Mouse (Mus musculus) embryonic facial prominence, embryonic 12.5 days (tissue): ENCODE results near the gene Ttc19. TPM values are rescaled to one million over a fixed set of nuclear protein-coding genes. Genes with fewer than 3 reads are reported as not detected.

Experiments
- ATAC-seq: fragments of 200-750 bp; cut with Nextera tagmentation; 2 replicates; pipeline ENCODE4 v1.8.0; 2017; ENCODE audit not compliant: insufficient number of reproducible peaks, insufficient read depth, low FRiP score, low TSS enrichment
- H3K27ac ChIP-seq: fragments of 300-500 bp; sonication (generic); 2 replicates; pipeline ENCODE4 v1.5.1; 2016; ENCODE audit warnings: mild to moderate bottlenecking
- H3K27me3 ChIP-seq: fragments of 300-500 bp; sonication (generic); 2 replicates; pipeline ENCODE4 v1.6.1; 2016; ENCODE audit warnings: mild to moderate bottlenecking, moderate library complexity
- H3K36me3 ChIP-seq: fragments of 300-500 bp; sonication (generic); 2 replicates; pipeline ENCODE4 v1.6.1; 2016; ENCODE audit warnings: mild to moderate bottlenecking
- H3K4me1 ChIP-seq: fragments of 300-500 bp; sonication (generic); 2 replicates; pipeline ENCODE4 v1.6.1; 2016
- H3K4me2 ChIP-seq: fragments of 300-500 bp; sonication (generic); replicated peaks from 2 replicates; pipeline ENCODE4 v1.6.1; 2016; ENCODE audit warnings: mild to moderate bottlenecking, moderate library complexity
- H3K4me3 ChIP-seq: fragments of 300-500 bp; sonication (generic); 2 replicates; pipeline ENCODE4 v1.5.1; 2016; ENCODE audit warnings: mild to moderate bottlenecking
- H3K9ac ChIP-seq: fragments of 300-500 bp; sonication (generic); 2 replicates; pipeline ENCODE4 v1.6.1; 2016; ENCODE audit warnings: mild to moderate bottlenecking, moderate library complexity
- H3K9me3 ChIP-seq: fragments of 300-500 bp; sonication (generic); 2 replicates; pipeline ENCODE4 v1.6.1; 2016; ENCODE audit warnings: mild to moderate bottlenecking, moderate library complexity
- WGBS: fragments of 180-500 bp; shearing (Covaris S2); methylation state at CpG from one replicate; pipeline ENCODE4 v1.1.7; 2016; 5-methylcytosine and 5-hydroxymethylcytosine counted together
- polyA plus RNA-seq: library from polyadenylated mRNA; unstranded; fragments of >200 nt; fragmentation: Nextera tagmentation; extraction: Ambion mirVana; gene quantifications from 2 replicates; pipeline ENCODE4 v1.2.1, GENCODE M21; 2016

Gene Ttc19
- polyA plus RNA-seq, 1 experiment from 2014 or later: 35.0 TPM

DNA sequence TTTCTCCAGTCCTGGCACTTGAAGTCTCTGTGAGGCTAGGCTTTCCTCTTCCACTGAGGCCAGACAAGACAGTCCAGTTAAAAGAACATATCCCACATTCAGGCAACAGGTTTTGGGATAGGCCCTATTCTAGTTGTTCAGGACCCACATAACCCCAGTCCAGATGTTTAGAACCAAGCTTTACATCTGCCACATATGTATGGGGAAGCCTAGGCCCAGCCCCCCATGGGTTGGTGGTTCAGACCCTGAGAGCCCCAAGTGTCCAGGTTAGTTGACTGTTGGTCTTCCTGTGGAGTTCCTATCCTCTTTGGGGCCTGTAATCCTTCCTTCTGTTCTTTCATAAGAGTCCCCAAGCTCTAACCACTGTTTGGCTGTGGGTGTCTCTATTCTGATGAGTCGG, 6.4 kb downstream of the Ttc19 start:
- Histone ChIP-seq H3K27ac (no peak overlapping the region), H3K4me1 (no peaks in the 10 kb centered on the region), H3K9ac (no peak overlapping the region), H3K36me3 (peaks cover 26% of the 10 kb centered on the region), H3K4me3 (no peak overlapping the region), H3K4me2 (no peak overlapping the region), H3K9me3 (no peaks in the 10 kb centered on the region), H3K27me3 (no peaks in the 10 kb centered on the region)
- WGBS: 94% methylated on average over 1 of the region's 1 CpGs
- ATAC-seq: no peak

- Histone ChIP-seq H3K4me1 (no peaks in the 10 kb centered on the region), H3K4me2 (no peak overlapping the region), H3K27me3 (no peaks in the 10 kb centered on the region), H3K36me3 (peaks cover 29% of the 10 kb centered on the region; the same call in 1 of the 2 replicates), H3K9ac (no peak overlapping the region), H3K9me3 (no peaks in the 10 kb centered on the region), H3K27ac (no peak overlapping the region), H3K4me3 (no peak overlapping the region)
- WGBS: 87% methylated on average over 2 of the region's 2 CpGs
- no peak for ATAC-seq
Measured at GRCm38 (mm10) chr11:62294121-62294520, 12.8 kb downstream of the Ttc19 start.

GRCm38 (mm10) chr11:62298883-62299282, 17.6 kb downstream of the Ttc19 start:
- Histone ChIP-seq H3K36me3 (peaks cover 22% of the 10 kb centered on the region), H3K9ac (no peak overlapping the region), H3K4me1 (no peaks in the 10 kb centered on the region), H3K4me2 (no peak overlapping the region), H3K27ac (no peak overlapping the region), H3K4me3 (no peak overlapping the region), H3K9me3 (no peaks in the 10 kb centered on the region), H3K27me3 (no peaks in the 10 kb centered on the region)
- WGBS: 83% methylated on average over 6 of the region's 6 CpGs
- no peak for ATAC-seq

- Histone ChIP-seq H3K9me3 (no peaks in the 10 kb centered on the region), H3K4me3 (no peak overlapping the region), H3K27ac (no peak overlapping the region), H3K9ac (no peak overlapping the region), H3K27me3 (no peaks in the 10 kb centered on the region), H3K36me3 (peaks cover 23% of the 10 kb centered on the region), H3K4me1 (no peaks in the 10 kb centered on the region), H3K4me2 (no peak overlapping the region)
- WGBS: 91% methylated on average over 2 of the region's 2 CpGs
- no peak for ATAC-seq
Measured at GRCm38 (mm10) chr11:62305866-62306265, 24.6 kb downstream of the Ttc19 start.

GRCm38 (mm10) chr11:62309296-62309695, 28.0 kb downstream of the Ttc19 start:
- no peak for ATAC-seq
- H3K9ac ChIP-seq: no peak overlapping the region
- H3K4me2 ChIP-seq: no peak overlapping the region
- H3K27me3 ChIP-seq: no peaks in the 10 kb centered on the region
- no peaks in the 10 kb centered on the region for H3K4me1 ChIP-seq
- no peak overlapping the region for H3K27ac ChIP-seq
- no peak overlapping the region for H3K4me3 ChIP-seq
- H3K36me3 ChIP-seq: peaks cover 38% of the 10 kb centered on the region
- no peaks in the 10 kb centered on the region for H3K9me3 ChIP-seq
- WGBS: 95% methylated on average over 2 of the region's 2 CpGs

DNA sequence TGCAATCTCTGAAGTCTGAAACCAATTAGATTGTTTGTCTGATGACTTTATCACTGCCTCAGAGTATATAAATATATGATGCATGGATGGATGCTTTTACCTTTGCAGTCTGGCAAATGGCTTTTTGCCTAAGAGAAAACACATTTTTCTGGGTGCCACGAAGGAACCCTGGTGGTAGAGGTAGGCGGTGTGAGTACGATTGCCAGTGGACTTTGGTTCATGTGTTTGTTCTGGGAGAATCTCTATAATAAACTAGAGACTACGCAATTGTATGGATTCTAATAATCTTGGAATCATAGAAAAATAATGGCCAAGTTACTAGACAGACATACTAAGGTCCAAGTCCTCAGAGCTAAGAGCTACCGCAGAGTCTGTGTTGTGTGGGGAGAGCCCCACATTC, 33.7 kb downstream of the Ttc19 start:
- 94% methylated on average over 5 of the region's 5 CpGs for WGBS
- Histone ChIP-seq H3K4me3 (no peak overlapping the region), H3K27me3 (no peaks in the 10 kb centered on the region), H3K4me1 (no peaks in the 10 kb centered on the region), H3K9ac (no peak overlapping the region), H3K4me2 (no peak overlapping the region), H3K36me3 (peaks cover 69% of the 10 kb centered on the region), H3K9me3 (no peaks in the 10 kb centered on the region), H3K27ac (no peak overlapping the region)
- ATAC-seq: no peak

DNA sequence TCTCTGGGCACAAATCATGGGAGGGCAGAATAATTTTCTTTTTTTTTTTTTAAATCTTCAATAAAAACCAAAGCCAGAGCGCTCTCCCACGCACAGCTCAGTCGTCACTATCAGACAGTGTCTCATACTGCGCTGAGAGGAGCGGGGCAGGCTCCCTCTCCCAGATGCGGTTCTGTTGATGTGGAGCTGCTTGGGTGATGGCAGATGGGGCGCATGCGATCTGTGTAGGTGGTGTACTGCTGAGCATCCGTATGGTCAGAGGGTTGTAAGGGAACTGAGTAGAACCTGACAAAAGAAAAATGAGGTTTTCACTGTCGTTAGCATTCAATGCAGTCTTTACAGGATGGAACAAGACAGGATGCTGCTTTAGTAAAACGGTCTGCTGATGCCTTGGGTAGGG, 36.5 kb downstream of the Ttc19 start:
- 90% methylated on average over 11 of the region's 11 CpGs for WGBS
- no peaks in the 10 kb centered on the region for H3K27me3 ChIP-seq
- no peak overlapping the region for H3K4me3 ChIP-seq
- H3K27ac ChIP-seq: no peak overlapping the region
- H3K4me1 ChIP-seq: no peaks in the 10 kb centered on the region
- no peak for ATAC-seq
- no peak overlapping the region for H3K4me2 ChIP-seq
- H3K9ac ChIP-seq: no peak overlapping the region
- H3K9me3 ChIP-seq: no peaks in the 10 kb centered on the region
- H3K36me3 ChIP-seq: peaks cover 82% of the 10 kb centered on the region

GRCm38 (mm10) chr11:62320097-62320496, 38.8 kb downstream of the Ttc19 start:
- no peaks in the 10 kb centered on the region for H3K4me1 ChIP-seq
- ATAC-seq: no peak
- no peaks in the 10 kb centered on the region for H3K27me3 ChIP-seq
- no peak overlapping the region for H3K4me2 ChIP-seq
- H3K36me3 ChIP-seq: peaks cover 83% of the 10 kb centered on the region
- H3K27ac ChIP-seq: no peak overlapping the region
- H3K4me3 ChIP-seq: no peak overlapping the region
- no peaks in the 10 kb centered on the region for H3K9me3 ChIP-seq
- no peak overlapping the region for H3K9ac ChIP-seq
- WGBS: 96% methylated on average over 3 of the region's 3 CpGs

GRCm38 (mm10) chr11:62323659-62324058, 42.4 kb downstream of the Ttc19 start:
- no peak overlapping the region for H3K9ac ChIP-seq
- no peak for ATAC-seq
- WGBS: 96% methylated on average over 3 of the region's 3 CpGs
- no peak overlapping the region for H3K4me2 ChIP-seq
- no peak overlapping the region for H3K4me3 ChIP-seq
- no peaks in the 10 kb centered on the region for H3K4me1 ChIP-seq
- no peaks in the 10 kb centered on the region for H3K9me3 ChIP-seq
- no peaks in the 10 kb centered on the region for H3K27me3 ChIP-seq
- no peak overlapping the region for H3K27ac ChIP-seq
- peaks cover 81% of the 10 kb centered on the region for H3K36me3 ChIP-seq

- no peak overlapping the region for H3K4me2 ChIP-seq
- H3K36me3 ChIP-seq: peaks cover 84% of the 10 kb centered on the region
- H3K9me3 ChIP-seq: no peaks in the 10 kb centered on the region
- H3K4me1 ChIP-seq: no peaks in the 10 kb centered on the region
- H3K4me3 ChIP-seq: no peak overlapping the region
- WGBS: 80% methylated on average over 5 of the region's 5 CpGs
- no peaks in the 10 kb centered on the region for H3K27me3 ChIP-seq
- no peak for ATAC-seq
- H3K9ac ChIP-seq: no peak overlapping the region
- no peak overlapping the region for H3K27ac ChIP-seq
Measured at GRCm38 (mm10) chr11:62331141-62331540, 49.9 kb downstream of the Ttc19 start.

DNA sequence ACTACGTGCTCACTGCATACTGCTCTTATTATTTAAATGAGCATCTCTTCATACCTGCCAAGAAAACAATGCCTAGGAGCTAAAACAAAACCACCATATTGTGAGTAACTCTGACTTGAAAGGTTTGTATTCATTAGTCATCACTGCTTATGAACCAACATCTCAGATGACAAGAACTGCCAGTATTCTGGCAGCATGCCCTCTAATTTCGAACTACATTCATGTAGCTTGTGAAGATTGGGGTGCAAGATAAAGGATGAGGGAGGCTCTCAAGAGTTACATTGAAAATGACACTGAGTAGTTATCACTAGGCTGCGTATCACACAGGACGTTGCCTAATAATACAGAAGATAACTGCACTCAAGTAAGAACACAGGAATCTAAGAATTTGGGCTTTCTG, 51.0 kb downstream of the Ttc19 start:
- no peak overlapping the region for H3K27ac ChIP-seq
- H3K4me1 ChIP-seq: no peaks in the 10 kb centered on the region
- H3K36me3 ChIP-seq: peaks cover 84% of the 10 kb centered on the region
- no peaks in the 10 kb centered on the region for H3K9me3 ChIP-seq
- no peak overlapping the region for H3K4me2 ChIP-seq
- WGBS: 90% methylated on average over 4 of the region's 4 CpGs
- ATAC-seq: no peak
- H3K27me3 ChIP-seq: no peaks in the 10 kb centered on the region
- no peak overlapping the region for H3K9ac ChIP-seq
- H3K4me3 ChIP-seq: no peak overlapping the region

DNA sequence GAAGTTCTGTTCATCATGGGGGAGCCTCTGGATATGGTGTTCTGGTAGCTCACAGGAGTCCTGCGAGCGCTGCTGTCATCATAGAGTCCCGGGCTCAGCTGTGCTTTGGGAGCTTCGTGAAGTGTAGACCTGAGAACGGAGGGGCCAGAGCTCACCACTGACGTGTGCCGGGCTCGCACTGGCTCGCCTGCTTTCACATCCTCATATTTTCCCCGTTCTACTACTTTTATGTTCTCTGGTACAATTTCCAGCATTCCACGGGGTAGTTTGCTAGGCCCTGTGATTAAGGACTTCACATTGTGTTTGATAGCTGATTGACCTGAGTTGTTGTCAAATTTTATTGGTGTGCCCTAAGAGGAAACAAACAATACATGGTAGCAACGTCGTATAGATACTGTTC, 61.7 kb downstream of the Ttc19 start:
- H3K27ac ChIP-seq: no peak overlapping the region
- H3K4me3 ChIP-seq: no peak overlapping the region
- 93% methylated on average over 13 of the region's 13 CpGs for WGBS
- H3K9ac ChIP-seq: no peak overlapping the region
- peaks cover 43% of the 10 kb centered on the region for H3K36me3 ChIP-seq
- no peaks in the 10 kb centered on the region for H3K9me3 ChIP-seq
- no peak for ATAC-seq
- no peaks in the 10 kb centered on the region for H3K27me3 ChIP-seq
- H3K4me1 ChIP-seq: no peaks in the 10 kb centered on the region
- no peak overlapping the region for H3K4me2 ChIP-seq

DNA sequence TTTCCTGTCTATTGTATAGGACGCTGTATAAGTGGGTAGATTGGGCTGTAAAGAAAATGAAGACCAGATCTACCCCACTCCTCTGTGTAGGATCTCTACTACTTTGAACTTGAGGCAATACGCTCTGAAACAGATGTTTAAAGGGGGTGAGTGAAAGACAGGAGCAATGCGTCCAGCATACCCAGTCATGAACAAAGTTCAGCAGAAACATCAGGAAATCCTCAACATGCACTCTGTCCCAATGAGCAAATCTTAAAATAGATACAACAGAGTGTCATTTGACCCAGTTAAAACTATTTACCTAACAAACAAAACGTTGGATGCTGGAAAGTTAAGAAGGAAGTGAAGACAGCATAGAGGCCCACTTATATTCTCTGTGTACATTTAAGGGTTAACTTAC, 70.7 kb downstream of the Ttc19 start:
- Histone ChIP-seq H3K27ac (no peak overlapping the region), H3K4me3 (no peak overlapping the region), H3K36me3 (peaks cover 47% of the 10 kb centered on the region), H3K4me1 (no peaks in the 10 kb centered on the region), H3K4me2 (no peak overlapping the region), H3K9ac (no peak overlapping the region), H3K9me3 (no peaks in the 10 kb centered on the region), H3K27me3 (no peaks in the 10 kb centered on the region)
- WGBS: 72% methylated on average over 4 of the region's 4 CpGs
- ATAC-seq: no peak
